ENCODE assay signal across 18 mouse cellular contexts in genomic region chr8:79727900-79728299, GRCm38 (mm10). TPM values are rescaled to one million over a fixed set of nuclear protein-coding genes. Genes with fewer than 3 reads are reported as not detected.
A peak's percentile ranks its signal among the peaks of the same experiment; 100 is the strongest.
DNase-seq lines count a peak whose midpoint lies in the region; ATAC-seq and TF ChIP-seq lines count a peak whose summit lies in the region.
"Had no signal": no experiment of that assay in that cellular context is flagged by ENCODE, and none has a peak within 500 bp of the region (broad histone marks: within the 10 kb centered on the region; RNA-seq: fewer than 3 reads in every experiment).

No protein-coding gene starts in this region.

- H3K27me3 ChIP-seq in kidney, postnatal 0 days (ENCODE audit: insufficient read depth, low read length), result no peaks in the 10 kb centered on the region
- H3K27me3 ChIP-seq in midbrain, embryonic 14.5 days (ENCODE audit: control insufficient read depth, insufficient read depth, low read length), result no peaks in the 10 kb centered on the region
- no peaks in the 10 kb centered on the region for H3K27me3 ChIP-seq in midbrain, embryonic 16.5 days (ENCODE audit: control insufficient read depth, insufficient read depth, low read depth, low read length)
- no peaks in the 10 kb centered on the region for H3K27me3 ChIP-seq in CH12.LX (replicated peaks)
- no peaks in the 10 kb centered on the region for H3K27me3 ChIP-seq in stomach, postnatal 0 days (ENCODE audit: control insufficient read depth, insufficient read depth, low read length)
- H3K27me3 ChIP-seq: embryonic facial prominence, embryonic 12.5 days; limb, embryonic 15.5 days; midbrain, embryonic 12.5 days; neural tube, embryonic 15.5 days had no signal

- in situ Hi-C loops in CH12.LX (cut with MboI; ENCODE audit: low pct_ligation_motif_present, low pct_unique_long_range_greater_than_20kb, low sequenced_read_pairs), result loop anchor here (25.0 kb wide), 1 partner anchor 334 kb away; the partner anchor contains the start of gene Hhip

- no peak for TF ChIP-seq RAD21 in CH12.LX (IDR thresholded peaks at IDR 0.05; ENCODE audit: low read depth, low read length)

- ATAC-seq in kidney, postnatal 0 days (replicated peaks; ENCODE audit: low FRiP score, low read depth), result no peak
- ATAC-seq in midbrain, embryonic 14.5 days (ENCODE audit: low FRiP score, low TSS enrichment), result no peak
- no peak for ATAC-seq in midbrain, embryonic 16.5 days
- no peak for ATAC-seq in stomach, postnatal 0 days (ENCODE audit: low FRiP score, low TSS enrichment)
- ATAC-seq: inflammation-experienced regulatory T-cells, adult 6 months had no signal

- no peak for TF ChIP-seq EP300 in CH12.LX (IDR thresholded peaks at IDR 0.05; ENCODE audit: low read length)
- TF ChIP-seq EP300 in stomach, postnatal 0 days (optimal IDR thresholded peaks at IDR 0.05), result no peak

- H3K36me3 ChIP-seq in kidney, postnatal 0 days (ENCODE audit: insufficient read depth, low read length), result peaks cover 9% of the 10 kb centered on the region; the same call in 1 of the 2 replicates
- peaks cover 26% of the 10 kb centered on the region for H3K36me3 ChIP-seq in midbrain, embryonic 14.5 days (ENCODE audit: control insufficient read depth, insufficient read depth, low read length)
- H3K36me3 ChIP-seq in midbrain, embryonic 16.5 days (ENCODE audit: control insufficient read depth, insufficient read depth, low read length), result peaks cover 4% of the 10 kb centered on the region; the same call in 1 of the 2 replicates
- H3K36me3 ChIP-seq in CH12.LX (replicated peaks in 1 of 2; ENCODE audit: control insufficient read depth in 1 of 2, insufficient read depth in 1 of 2, low read length in 1 of 2), result peaks cover 0 to 43% of the 10 kb centered on the region in 2 experiments
- H3K36me3 ChIP-seq in stomach, postnatal 0 days (ENCODE audit: control insufficient read depth, insufficient read depth, low read length), result peaks cover 5% of the 10 kb centered on the region

- no peaks in the 10 kb centered on the region for H3K4me1 ChIP-seq in kidney, postnatal 0 days (replicated peaks; ENCODE audit: insufficient read depth, low read length)
- no peaks in the 10 kb centered on the region for H3K4me1 ChIP-seq in midbrain, embryonic 14.5 days (ENCODE audit: control insufficient read depth, insufficient read depth, low read length)
- H3K4me1 ChIP-seq in midbrain, embryonic 16.5 days (ENCODE audit: control insufficient read depth, insufficient read depth, low read length), result no peaks in the 10 kb centered on the region
- peaks cover 0 to 8% of the 10 kb centered on the region in 2 experiments; a peak in 1 of 4 replicates for H3K4me1 ChIP-seq in CH12.LX (ENCODE audit: control insufficient read depth in 1 of 2, insufficient read depth in 2 of 2)
- H3K4me1 ChIP-seq in stomach, postnatal 0 days (replicated peaks; ENCODE audit: control insufficient read depth, insufficient read depth), result no peaks in the 10 kb centered on the region
- H3K4me1 ChIP-seq: embryonic facial prominence, embryonic 12.5 days; limb, embryonic 15.5 days; midbrain, embryonic 12.5 days; neural tube, embryonic 15.5 days had no signal

- no peaks in the 10 kb centered on the region for H3K9me3 ChIP-seq in kidney, postnatal 0 days (replicated peaks; ENCODE audit: low read length)
- H3K9me3 ChIP-seq in midbrain, embryonic 14.5 days (ENCODE audit: control insufficient read depth, low read length), result no peaks in the 10 kb centered on the region
- no peaks in the 10 kb centered on the region for H3K9me3 ChIP-seq in midbrain, embryonic 16.5 days (replicated peaks; ENCODE audit: control insufficient read depth, low read length, poor library complexity, severe bottlenecking)
- no peaks in the 10 kb centered on the region for H3K9me3 ChIP-seq in CH12.LX (replicated peaks; ENCODE audit: low read length)
- no peaks in the 10 kb centered on the region for H3K9me3 ChIP-seq in stomach, postnatal 0 days (ENCODE audit: control insufficient read depth, low read length)
- H3K9me3 ChIP-seq: embryonic facial prominence, embryonic 12.5 days; limb, embryonic 15.5 days; midbrain, embryonic 12.5 days; neural tube, embryonic 15.5 days had no signal

- DNase-seq in kidney, postnatal 0 days (ENCODE audit: low spot score), result no peak
- DNase-seq in kidney, postnatal 4 days, result no peak
- peak; percentile 16 for DNase-seq in midbrain, embryonic 14.5 days
- DNase-seq in CH12.LX (ENCODE audit: extremely low read depth), result no peak
- no peak for DNase-seq in stomach, postnatal 0 days (ENCODE audit: low spot score)
- DNase-seq in ovary, postnatal 10 days (ENCODE audit: low spot score), result no peak
- DNase-seq: adrenal gland, adult 8-10 months; cerebellum, adult 9-11 months; heart, postnatal 10 days; layer of hippocampus, postnatal 36 days; thymus, postnatal 14 days had no signal

- dilution Hi-C loops in CH12.LX (cut with MboI; ENCODE audit: extremely low pct_ligation_motif_present, extremely low pct_unique_long_range_greater_than_20kb, low sequenced_read_pairs), result no loop called here

- peak; percentile 40; the same call in 1 of the 2 replicates for TF ChIP-seq CTCF in kidney, postnatal 0 days (IDR thresholded peaks at IDR 0.05; ENCODE audit: low read depth)
- TF ChIP-seq CTCF in CH12.LX (conservative IDR thresholded peaks at IDR 0.05 in 1 of 2, IDR thresholded peaks at IDR 0.05 in 1 of 2; ENCODE audit: low read depth in 2 of 2, low read length in 2 of 2), result peak in 1 of 2 experiments; percentile 56; a peak in 2 of 4 replicates
- peak; percentile 37 for TF ChIP-seq CTCF in stomach, postnatal 0 days (IDR thresholded peaks at IDR 0.05; ENCODE audit: low read depth)

- H3K79me2 ChIP-seq in CH12.LX (replicated peaks; ENCODE audit: control insufficient read depth, extremely low read depth, insufficient read depth, poor library complexity, severe bottlenecking), result no peaks in the 10 kb centered on the region

- WGBS in kidney, postnatal 0 days, result 100% methylated on average over 1 of the region's 1 CpGs
- 100% methylated on average over 1 of the region's 1 CpGs for WGBS in midbrain, embryonic 14.5 days
- 97% methylated on average over 1 of the region's 1 CpGs for WGBS in midbrain, embryonic 16.5 days
- 98% methylated on average over 1 of the region's 1 CpGs for WGBS in stomach, postnatal 0 days

- no peak overlapping the region for H3K4me3 ChIP-seq in kidney, postnatal 0 days (replicated peaks; ENCODE audit: low read depth, low read length)
- H3K4me3 ChIP-seq in midbrain, embryonic 14.5 days (replicated peaks; ENCODE audit: low read depth, low read length), result no peak overlapping the region
- H3K4me3 ChIP-seq in midbrain, embryonic 16.5 days (ENCODE audit: low read depth, low read length), result no peak overlapping the region
- no peak overlapping the region for H3K4me3 ChIP-seq in CH12.LX (replicated peaks in 1 of 3; ENCODE audit: low read depth in 2 of 3, low read length in 2 of 3, poor library complexity in 1 of 3)
- no peak overlapping the region for H3K4me3 ChIP-seq in stomach, postnatal 0 days (ENCODE audit: low read depth, low read length)
- H3K4me3 ChIP-seq: embryonic facial prominence, embryonic 12.5 days; limb, embryonic 15.5 days; midbrain, embryonic 12.5 days; neural tube, embryonic 15.5 days had no signal

- H3K9ac ChIP-seq in kidney, postnatal 0 days (ENCODE audit: low read depth, low read length), result no peak overlapping the region
- H3K9ac ChIP-seq in midbrain, embryonic 14.5 days (replicated peaks; ENCODE audit: low read length), result no peak overlapping the region
- no peak overlapping the region for H3K9ac ChIP-seq in midbrain, embryonic 16.5 days (ENCODE audit: low read depth, low read length)
- no peak overlapping the region for H3K9ac ChIP-seq in CH12.LX (ENCODE audit: insufficient read depth, low read depth)
- no peak overlapping the region for H3K9ac ChIP-seq in stomach, postnatal 0 days (ENCODE audit: low read length)
- H3K9ac ChIP-seq: embryonic facial prominence, embryonic 12.5 days; limb, embryonic 15.5 days; midbrain, embryonic 12.5 days; neural tube, embryonic 15.5 days had no signal

- no peak for TF ChIP-seq POLR2A in CH12.LX (IDR thresholded peaks at IDR 0.05; ENCODE audit: low read depth, low read length)

- H3K4me2 ChIP-seq in kidney, postnatal 0 days (ENCODE audit: low read length), result no peak overlapping the region
- no peak overlapping the region for H3K4me2 ChIP-seq in midbrain, embryonic 14.5 days (ENCODE audit: low read length)
- H3K4me2 ChIP-seq in midbrain, embryonic 16.5 days (ENCODE audit: low read length), result no peak overlapping the region
- H3K4me2 ChIP-seq in CH12.LX (ENCODE audit: insufficient read depth, low read depth, poor library complexity, severe bottlenecking), result no peak overlapping the region
- H3K4me2 ChIP-seq in stomach, postnatal 0 days (replicated peaks; ENCODE audit: low read depth), result no peak overlapping the region
- H3K4me2 ChIP-seq: embryonic facial prominence, embryonic 12.5 days; heart, embryonic 11.5 days; limb, embryonic 15.5 days; midbrain, embryonic 12.5 days; neural tube, embryonic 15.5 days had no signal

- H3K27ac ChIP-seq in kidney, postnatal 0 days, result no peak overlapping the region
- H3K27ac ChIP-seq in midbrain, embryonic 14.5 days (replicated peaks; ENCODE audit: low read depth, low read length), result no peak overlapping the region
- H3K27ac ChIP-seq in midbrain, embryonic 16.5 days (ENCODE audit: low read length), result no peak overlapping the region
- no peak overlapping the region for H3K27ac ChIP-seq in CH12.LX (ENCODE audit: insufficient read depth, low read depth)
- H3K27ac ChIP-seq in stomach, postnatal 0 days (replicated peaks), result no peak overlapping the region
- H3K27ac ChIP-seq: embryonic facial prominence, embryonic 12.5 days; limb, embryonic 15.5 days; midbrain, embryonic 12.5 days; neural tube, embryonic 15.5 days had no signal

TF ChIP-seq in CH12.LX, 34 proteins besides CTCF, POLR2A, EP300 and RAD21 (continues in another document):
- peak; percentile 38; the same call in 1 of the 2 replicates for TF ChIP-seq ZNF384 (IDR thresholded peaks at IDR 0.05; ENCODE audit: low read depth, low read length)

RNA-seq across cellular contexts. Expression of gene Anapc10, which starts 16.3 kb away (rescaled TPM):
- polyA plus RNA-seq in kidney, postnatal 0 days (2015; fragmentation: Nextera tagmentation; extraction: Ambion mirVana), result 47.4 and 49.5 TPM in 2 replicates
- 40.1 and 42.6 TPM in 2 replicates for polyA plus RNA-seq in midbrain, embryonic 14.5 days (2014; fragmentation: Nextera tagmentation; extraction: Ambion mirVana)
- polyA plus RNA-seq in midbrain, embryonic 16.5 days (2015; fragmentation: Nextera tagmentation; extraction: Ambion mirVana), result 32.2 and 35.5 TPM in 2 replicates
- total RNA-seq in CH12.LX (2012; rRNA removed) (9.7 and 12.6 TPM in 2 replicates), CH12.LX (2014; rRNA removed) (22.3 and 37.4 TPM in 2 replicates)
- 22.0 and 25.2 TPM in 2 replicates for polyA plus RNA-seq in CH12.LX (2012; ENCODE audit: insufficient read length, low read depth)
- polyA plus RNA-seq in stomach, postnatal 0 days (2015; fragmentation: Nextera tagmentation; extraction: Ambion mirVana), result 30.6 and 31.5 TPM in 2 replicates

RNA-seq across cellular contexts. Expression of gene Abce1, which starts 16.4 kb away (rescaled TPM):
- polyA plus RNA-seq in kidney, postnatal 0 days (2015; fragmentation: Nextera tagmentation; extraction: Ambion mirVana), result 62.7 and 69.8 TPM in 2 replicates
- 57.6 and 86.1 TPM in 2 replicates for polyA plus RNA-seq in midbrain, embryonic 14.5 days (2014; fragmentation: Nextera tagmentation; extraction: Ambion mirVana)
- 81.3 and 86.2 TPM in 2 replicates for polyA plus RNA-seq in midbrain, embryonic 16.5 days (2015; fragmentation: Nextera tagmentation; extraction: Ambion mirVana)
- total RNA-seq in CH12.LX (2012; rRNA removed), result 123 and 159 TPM in 2 replicates
- 306 and 339 TPM in 2 replicates for total RNA-seq in CH12.LX (2014; rRNA removed)
- 198 and 202 TPM in 2 replicates for polyA plus RNA-seq in CH12.LX (2012; ENCODE audit: insufficient read length, low read depth)
- 39.0 and 39.1 TPM in 2 replicates for polyA plus RNA-seq in stomach, postnatal 0 days (2015; fragmentation: Nextera tagmentation; extraction: Ambion mirVana)
